Mouse (Mus musculus) heart, adult 2 months (tissue): ENCODE measurements around the gene Adh1.

Experiments used
- CTCF ChIP-seq: fragments of 200-600 bp; IDR thresholded peaks from 2 replicates; pipeline ENCODE4 v1.8.1; 2022; ENCODE audit warnings: antibody characterized with exemption, mild to moderate bottlenecking, moderate library complexity
- EP300 ChIP-seq: fragments of 200-500 bp; IDR thresholded peaks from 2 replicates; pipeline ENCODE4 v1.6.1; 2011; ENCODE audit warnings: low read depth, low read length, control low read depth; ENCODE audit not compliant: insufficient read depth
- POLR2A ChIP-seq: fragments of 200-500 bp; IDR thresholded peaks from 2 replicates; pipeline ENCODE4 v1.6.1; 2011; ENCODE audit warnings: mild to moderate bottlenecking, low read depth, low read length, control low read depth; ENCODE audit not compliant: insufficient read depth

GRCm38 (mm10) chr3:138247241-138247640 lies 13.6 kb upstream of the Adh1 start:
- TF ChIP-seq POLR2A (no peak), CTCF (no peak), EP300 (no peak)
